Mouse (Mus musculus) gastrocnemius, postnatal 25 days (tissue): ENCODE measurements around the gene Mtus2. TPM values are rescaled to one million over a fixed set of nuclear protein-coding genes. Genes with fewer than 3 reads are reported as not detected.
"Not testable (repeated sequence)": the region's sequence is repeated elsewhere in the genome, so short reads cannot be mapped to it uniquely, and the experiment has no call there.

Experiments
- DNase-seq: peaks from one replicate; pipeline ENCODE4 v3.0.0; 2022
- long read RNA-seq, 2 experiments: library from polyadenylated mRNA; stranded (forward); transcript quantifications; one replicate each; pipeline ENCODE4 v2.0.0; 2021
- total RNA-seq, 2 experiments: library from RNA; stranded (reverse); gene quantifications; 1 replicate in 1 of 2; 2 replicates in 1 of 2; pipeline ENCODE4 v1.2.3; 2021

The Mtus2 gene
- under 1 TPM in 1 of 2 experiments, not detected in 1; 0.16 TPM for total RNA-seq
- long read RNA-seq, experiment 1, result 0 reads
- long read RNA-seq, experiment 2, result 0 reads

DNA sequence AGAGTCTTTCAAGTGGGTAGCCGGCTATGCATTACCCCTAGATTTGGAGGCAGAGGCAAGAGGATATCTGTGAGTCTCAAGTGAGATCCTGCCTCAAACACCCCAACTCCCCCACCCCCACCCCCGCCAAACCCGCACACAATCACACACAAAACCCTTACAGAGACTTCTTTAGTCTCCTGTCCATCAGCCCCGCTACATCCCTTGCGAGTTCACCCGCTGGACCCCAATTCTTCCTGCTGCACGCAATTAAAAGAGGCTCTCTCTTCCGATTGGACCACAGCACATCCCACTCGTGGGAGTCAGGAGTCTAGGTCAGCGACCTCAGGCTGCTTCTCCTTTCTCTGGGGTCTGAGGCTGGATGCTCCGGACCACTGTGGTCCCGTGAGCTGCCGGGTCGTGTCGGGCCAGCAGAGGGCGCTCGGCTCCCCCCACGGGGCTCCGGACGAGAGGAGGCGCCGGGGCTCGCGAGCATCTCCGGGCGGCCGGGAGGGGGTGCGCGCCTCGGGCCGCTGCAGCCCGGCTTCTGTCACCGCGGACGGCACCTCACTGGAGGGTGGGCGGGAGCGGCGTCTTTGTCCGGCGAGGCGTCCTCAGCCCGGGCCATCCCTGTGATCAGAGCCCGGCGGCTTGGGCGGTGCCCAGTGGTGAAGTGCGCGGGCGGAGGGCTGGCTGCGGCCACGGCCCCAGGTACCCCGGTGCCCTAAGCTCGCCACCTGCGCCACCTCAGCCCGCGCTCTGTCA is at the start of gene Mtus2:
TSS of gene Mtus2 (plus strand) at position 500 of the 744 bp plus-strand sequence.
- DNase-seq, result peak; percentile 60

- no peak for DNase-seq
Measured at GRCm38 (mm10) chr5:147907851-147908250, 49.3 kb upstream of the Mtus2 start.

DNA sequence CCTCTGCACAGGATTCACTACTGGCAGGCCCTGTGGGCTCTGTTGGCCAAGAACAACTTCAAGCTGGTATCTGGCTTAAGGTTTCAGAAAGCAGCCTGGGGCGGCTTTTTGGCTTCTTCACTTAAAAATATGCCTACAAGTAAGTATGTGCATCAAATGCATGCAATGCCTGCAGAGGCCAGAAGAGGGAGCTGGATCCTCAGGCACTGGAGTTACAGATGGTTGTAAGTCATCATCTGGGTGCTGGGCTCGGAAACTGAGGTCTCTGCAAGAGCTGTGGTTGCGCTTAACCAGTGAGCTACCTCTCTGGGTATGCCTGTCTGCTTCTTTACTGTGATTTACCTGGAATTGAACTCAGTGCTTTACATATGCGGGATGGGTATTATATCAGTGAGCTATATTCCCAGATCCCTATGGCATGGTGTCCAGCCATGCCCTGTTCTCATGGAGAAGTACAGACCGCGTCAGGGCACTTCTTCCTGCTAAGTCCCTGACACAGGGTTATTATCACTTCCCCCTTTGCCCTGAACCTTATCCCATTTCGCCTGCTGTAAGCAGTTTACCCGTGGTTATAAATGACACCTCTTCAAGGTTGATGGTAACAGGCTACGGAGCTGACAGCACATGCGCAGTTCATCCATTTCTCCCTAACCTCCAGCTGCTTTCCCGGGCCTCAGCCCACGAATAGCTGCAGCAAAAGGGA is 46.2 kb upstream of the Mtus2 start:
- DNase-seq, result no peak

GRCm38 (mm10) chr5:147911744-147912143 is 45.4 kb upstream of the Mtus2 start:
- no peak for DNase-seq

DNA sequence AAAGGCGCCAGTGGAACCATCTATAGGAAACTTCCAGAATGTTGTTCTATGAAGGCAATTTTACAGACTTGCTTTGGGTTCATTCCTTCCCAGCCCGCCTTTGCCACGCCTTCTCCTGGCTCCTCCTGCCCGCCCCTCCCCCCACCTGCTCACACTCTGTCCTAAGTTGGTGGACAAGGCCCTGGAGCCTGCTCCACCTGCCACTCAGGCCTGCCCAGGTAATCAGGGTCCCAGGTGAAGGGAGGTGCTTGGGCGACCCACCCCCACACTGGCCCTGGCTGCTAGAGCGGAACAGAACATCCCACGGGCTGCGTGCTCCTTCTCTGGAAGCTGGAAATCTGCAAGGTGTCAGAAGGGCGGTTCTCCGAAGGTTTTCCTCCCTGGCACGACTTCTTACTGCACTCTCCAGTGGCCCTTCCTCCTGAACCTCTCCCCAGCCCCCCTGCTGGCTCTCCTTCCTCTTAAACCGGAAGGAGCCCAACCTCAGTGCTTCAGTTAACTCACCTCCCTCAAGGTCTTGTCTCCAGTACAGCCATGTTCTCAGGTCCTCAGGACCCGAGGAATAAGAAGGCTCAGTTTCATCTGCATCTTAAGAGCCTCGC is 43.8 kb upstream of the Mtus2 start:
- DNase-seq, result no peak

DNA sequence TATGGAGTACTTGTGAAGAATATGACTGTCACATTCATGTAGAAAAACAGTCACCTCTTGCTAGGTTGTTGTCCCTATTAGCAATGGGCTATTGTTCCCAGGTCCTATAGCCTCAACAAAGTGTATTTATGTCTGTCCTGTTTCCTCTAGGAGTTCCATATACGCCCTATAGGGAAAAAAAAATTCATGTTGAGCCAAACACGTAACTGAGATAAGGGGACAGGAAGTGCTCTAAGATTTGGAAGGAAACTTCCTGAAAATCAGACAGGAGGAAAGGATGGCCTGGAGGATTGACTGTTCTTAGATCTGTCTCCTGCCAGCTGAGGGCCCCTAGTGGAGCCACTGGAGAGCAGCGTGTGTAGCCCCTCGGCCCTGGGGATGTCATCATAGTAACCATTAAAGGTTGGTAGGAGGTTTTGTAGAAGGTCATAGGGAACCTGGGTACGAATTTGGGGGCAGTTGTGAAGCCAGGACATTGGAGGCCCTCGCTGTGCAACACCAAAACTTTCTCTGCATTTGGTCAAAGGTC is 42.0 kb upstream of the Mtus2 start:
- no peak for DNase-seq

DNA sequence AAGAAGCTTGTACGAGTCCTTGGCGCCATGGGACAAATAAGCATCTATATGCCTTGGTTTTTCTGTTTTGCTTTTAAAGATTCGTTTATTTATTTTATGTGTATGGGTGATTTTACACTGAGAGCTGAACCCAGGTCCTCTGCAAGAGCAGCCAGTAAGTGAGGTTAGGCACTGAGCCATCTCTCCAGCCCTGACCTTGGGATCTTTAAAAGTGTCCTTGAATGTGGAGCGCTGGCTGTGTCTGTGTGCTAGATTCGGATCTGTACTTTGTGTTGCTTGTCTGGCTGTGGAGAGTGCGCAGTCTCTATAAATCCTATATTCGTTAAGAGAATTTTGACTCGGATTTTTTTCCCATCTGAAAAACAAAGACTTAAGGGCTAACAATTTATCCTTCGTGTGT is 40.9 kb upstream of the Mtus2 start:
- no peak for DNase-seq

GRCm38 (mm10) chr5:147918044-147918846 is 38.9 kb upstream of the Mtus2 start:
- no peak for DNase-seq

DNA sequence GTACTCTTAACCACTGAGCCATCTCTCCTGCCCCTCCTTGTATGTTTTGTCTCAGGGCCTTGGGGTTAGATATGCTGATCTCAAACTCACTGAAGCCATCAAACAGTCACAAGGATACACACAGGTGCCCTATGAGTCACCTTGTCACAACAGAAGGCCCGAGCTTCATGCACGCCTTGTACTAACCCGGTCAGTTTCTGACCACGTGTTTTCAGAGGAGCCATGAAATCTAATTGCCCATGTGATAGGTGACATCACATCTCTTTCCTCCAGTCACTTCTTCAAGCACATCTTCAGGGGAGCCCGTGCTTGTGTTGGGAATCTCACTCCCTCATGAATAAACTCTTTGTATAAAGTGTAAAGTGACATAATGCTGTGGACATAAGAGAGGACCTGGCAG is 32.5 kb upstream of the Mtus2 start:
- no peak for DNase-seq

- DNase-seq, result no peak
Measured at GRCm38 (mm10) chr5:147925935-147926604, 31.1 kb upstream of the Mtus2 start.

DNA sequence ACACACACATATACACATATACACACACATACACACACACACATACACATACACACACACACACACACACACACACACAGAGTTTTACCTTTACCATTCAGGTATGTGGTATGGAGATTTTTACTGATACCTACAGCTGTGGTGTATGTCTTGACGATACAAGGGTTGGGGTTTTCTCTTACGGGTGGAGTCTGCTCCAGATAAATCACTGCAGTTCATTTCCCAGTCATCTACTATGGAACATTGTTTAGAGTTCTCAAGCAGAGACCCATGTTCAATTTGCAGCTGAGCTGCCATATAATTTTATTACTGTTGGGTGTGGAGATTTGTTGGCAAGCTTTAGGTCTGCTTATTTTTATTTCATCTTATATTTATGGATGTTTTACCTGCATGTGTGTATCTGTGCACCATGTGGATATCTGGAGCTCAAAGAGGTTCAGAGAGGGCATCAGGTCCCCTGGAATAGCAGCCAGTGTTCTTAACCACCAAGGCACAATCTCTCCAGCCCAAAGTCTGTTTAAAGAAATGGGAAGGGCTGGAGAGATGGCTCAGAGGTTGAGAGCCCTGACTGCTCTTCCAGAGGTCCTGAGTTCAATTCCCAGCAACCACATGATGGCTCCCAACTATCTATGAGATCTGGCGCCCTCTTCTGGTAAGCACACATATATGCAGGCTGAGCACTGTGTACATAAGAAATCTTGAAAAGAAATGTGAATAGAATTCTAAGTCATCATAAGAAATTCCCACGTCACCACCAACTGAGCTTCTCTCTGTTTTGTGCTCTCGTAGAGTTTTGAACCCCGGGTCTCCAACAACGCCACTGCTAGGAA is 28.2 kb upstream of the Mtus2 start:
- DNase-seq, result no peak

- DNase-seq, result no peak
Measured at GRCm38 (mm10) chr5:147935096-147935495, 22.0 kb upstream of the Mtus2 start.

DNA sequence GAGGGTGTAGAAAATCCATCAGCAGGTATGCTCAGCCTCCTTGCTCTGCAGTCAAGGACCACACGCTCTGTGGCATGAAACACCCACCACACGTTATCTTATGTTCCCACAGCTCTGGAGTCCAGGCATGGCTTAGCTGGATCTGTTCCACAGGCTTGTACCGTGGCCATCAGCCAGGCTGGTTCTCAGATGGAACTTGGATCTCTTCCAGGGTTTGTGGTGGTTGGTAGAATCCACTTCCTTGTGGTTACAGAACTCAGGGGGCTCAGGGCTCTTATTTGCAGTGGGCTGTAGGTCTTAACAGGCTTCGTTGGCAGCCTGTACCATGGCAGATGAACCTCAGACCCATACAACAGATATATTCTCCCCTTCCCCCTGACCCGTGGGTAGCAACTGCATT is 17.9 kb upstream of the Mtus2 start:
- no peak for DNase-seq

GRCm38 (mm10) chr5:147945000-147945666 is 12.0 kb upstream of the Mtus2 start:
- no peak for DNase-seq

GRCm38 (mm10) chr5:147949881-147950280 is 7.2 kb upstream of the Mtus2 start:
- no peak for DNase-seq

- no peak for DNase-seq
Measured at GRCm38 (mm10) chr5:147951751-147952150, 5.4 kb upstream of the Mtus2 start.

DNA sequence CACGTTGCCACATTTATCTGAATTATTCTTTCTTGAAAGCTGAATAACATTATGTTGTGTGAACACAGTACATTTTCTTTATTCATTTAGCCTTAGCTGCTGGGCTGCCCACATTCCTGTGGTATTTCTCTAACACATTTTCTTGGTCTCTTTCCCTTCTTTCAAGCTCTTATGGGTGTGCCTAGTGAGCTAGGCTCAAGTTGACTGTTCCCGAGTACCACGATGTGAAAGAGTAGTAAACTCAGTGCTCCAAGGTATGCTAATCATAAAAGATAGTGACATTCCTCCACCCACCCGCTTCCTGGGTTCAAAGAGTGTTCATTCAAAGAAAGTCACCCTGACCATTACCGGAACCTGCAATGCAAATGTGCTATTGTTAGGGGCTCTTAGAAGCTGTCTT is 3.9 kb upstream of the Mtus2 start:
- DNase-seq, result not testable (repeated sequence)

- DNase-seq, result no peak
Measured at GRCm38 (mm10) chr5:147955671-147956070, 1.4 kb upstream of the Mtus2 start.

DNA sequence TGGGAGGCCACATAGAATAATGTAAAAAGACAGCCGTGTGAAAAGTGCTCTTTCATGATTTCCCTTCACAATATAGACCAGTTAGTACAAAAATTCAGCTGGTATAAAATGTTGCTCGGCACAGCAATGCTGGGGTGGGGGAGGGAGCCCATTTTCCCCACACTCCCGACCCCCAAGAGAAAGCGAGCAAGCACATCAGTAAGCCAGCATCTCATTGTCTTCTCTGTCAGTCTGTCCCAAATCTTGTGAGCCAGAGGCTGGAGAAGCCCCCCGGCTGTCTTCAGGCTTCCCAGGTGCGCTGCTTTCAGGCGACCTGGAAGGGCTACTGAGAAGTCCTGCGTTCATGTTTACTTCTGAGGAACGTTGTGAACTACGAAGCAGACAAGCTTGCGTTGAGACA is 699 bp upstream of the Mtus2 start:
- DNase-seq, result no peak
